Mouse (Mus musculus) heart, adult 8-10 months (tissue): ENCODE data around the gene Acp5. TPM values are rescaled to one million over a fixed set of nuclear protein-coding genes. Genes with fewer than 3 reads are reported as not detected.

Experiments
- DNase-seq: peaks from one replicate; pipeline ENCODE4 v3.0.0; 2022; ENCODE audit warnings: low spot score
- microRNA-seq: library from miRNA; unstranded; fragments of <30 nt; microRNA quantifications from one replicate; pipeline ENCODE4 v1.2.0, GENCODE M21; 2022
- total RNA-seq, 4 experiments: library from RNA; stranded (reverse); gene quantifications; 2 replicates each; pipeline ENCODE4 v1.2.4; 2022

Gene Acp5
- total RNA-seq, 4 experiments from 2014 or later = 0.98 to 1.6 (median 1.2) TPM

DNA sequence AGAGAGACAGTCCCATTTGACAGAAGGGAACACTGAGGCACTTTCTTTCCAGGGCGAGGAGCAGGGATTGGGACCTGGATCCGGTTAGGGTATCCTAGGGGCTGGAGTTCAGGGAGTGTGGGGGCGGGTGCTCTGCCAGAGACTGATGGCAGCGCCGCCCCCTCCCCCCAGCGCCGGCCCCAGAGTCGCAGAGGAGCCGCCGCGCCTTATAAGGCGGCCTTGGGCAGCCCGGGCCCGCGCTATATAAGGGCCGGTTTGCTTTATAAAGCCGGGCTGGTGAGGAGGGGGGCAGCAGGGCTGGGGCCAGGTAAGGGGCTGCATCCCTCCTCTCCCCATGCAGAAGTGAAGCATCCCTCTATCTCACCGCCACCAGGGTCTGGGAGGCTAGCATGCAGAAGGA lies 35.6 kb downstream of the Acp5 start:
- no peak for DNase-seq

DNA sequence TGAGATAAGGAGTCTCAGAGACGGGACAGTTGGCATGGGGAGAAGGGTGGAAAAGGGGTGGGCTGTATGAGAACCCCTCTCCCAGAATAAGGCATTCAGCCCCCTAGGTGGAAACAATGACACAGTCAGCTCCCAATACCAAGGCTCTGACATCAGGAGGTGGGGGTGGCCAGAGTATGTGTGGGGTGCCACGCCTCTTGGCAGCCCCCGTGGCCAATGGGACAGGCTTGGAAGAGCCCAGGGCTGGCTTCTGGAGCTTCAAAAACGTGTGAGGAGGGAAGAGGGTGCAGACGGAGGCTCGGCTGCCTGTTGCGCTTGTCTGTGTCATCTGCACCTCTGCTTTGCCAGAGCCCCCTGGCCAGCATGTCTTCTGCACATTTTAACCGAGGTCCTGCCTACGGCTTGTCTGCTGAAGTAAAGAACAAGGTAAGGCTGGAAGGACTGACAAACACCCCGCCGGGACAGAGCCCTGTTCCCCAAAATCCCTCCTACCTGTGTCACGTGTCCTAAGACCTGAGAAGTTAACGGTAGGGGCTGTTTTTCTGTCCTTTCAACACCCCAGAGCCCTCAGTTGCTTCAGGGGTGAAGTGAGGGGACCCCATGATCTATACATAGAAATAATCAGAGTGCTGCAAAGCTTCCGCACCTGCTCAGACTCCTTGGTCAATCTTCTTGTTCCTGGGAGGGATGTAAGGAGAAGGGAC lies 36.4 kb downstream of the Acp5 start, which contains the start of gene Cnn1:
Gene Cnn1, plus strand, starts transcription at position 224 of the 704 bp plus-strand sequence.
- no peak for DNase-seq

DNA sequence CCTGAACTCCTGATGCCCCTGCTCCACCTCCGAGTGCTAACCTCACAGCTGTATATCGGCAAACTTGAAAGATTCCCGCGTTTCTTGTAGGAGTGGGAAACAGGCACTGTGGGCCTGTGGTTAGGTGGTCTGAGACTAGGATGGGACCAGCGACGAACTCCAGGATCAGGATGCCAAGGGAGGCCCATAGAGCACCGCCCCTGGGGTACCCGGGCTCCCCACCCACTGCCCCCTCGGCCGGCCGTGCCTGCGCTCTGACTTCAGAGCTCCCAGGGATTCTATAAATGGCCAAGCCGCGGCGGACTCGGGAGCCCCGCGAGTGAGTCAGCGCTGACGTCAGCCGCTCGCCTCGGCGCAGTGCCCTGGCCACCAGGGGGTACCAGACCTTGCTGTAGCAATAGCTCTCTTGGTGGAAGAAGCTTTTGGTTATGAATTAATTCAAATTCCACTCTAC lies 39.6 kb downstream of the Acp5 start:
- peak; percentile 82 for DNase-seq

DNA sequence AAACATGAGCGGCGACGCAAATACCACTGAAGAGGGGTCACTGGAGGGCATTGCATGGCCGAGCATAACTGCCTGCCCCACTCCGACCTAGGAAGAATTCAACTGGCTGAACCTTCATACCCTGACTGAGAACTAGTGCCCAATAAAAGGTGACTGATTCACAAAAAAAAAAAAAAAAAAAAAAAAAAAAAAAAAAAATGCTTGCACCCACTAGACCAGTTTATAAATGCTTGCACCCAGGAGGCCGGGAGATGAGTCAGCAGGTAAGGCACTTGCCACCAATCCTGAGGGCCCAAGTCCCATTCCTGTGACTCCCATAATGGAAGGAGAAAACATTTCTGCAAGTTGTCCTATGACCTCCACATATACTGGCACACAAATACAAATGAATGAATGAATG lies 42.8 kb downstream of the Acp5 start:
- no peak for DNase-seq

DNA sequence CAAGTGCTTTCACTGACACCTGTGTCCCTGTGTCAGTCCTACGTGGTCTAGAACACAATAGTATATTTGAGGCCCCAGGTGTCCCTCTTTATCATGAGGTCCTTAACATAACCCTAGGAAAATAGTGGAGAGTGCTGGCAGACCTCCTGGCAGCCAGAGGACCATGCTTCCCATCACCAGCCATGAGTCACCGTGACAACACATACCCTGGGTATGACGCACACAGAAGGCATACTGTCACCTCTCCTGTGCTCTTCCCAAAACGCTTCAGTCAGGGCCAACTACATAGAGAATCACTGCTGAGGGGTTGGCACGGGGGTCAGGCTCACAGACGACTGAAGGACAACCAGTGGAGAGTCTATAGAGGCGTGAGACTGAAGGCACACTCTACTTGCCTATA lies 45.5 kb downstream of the Acp5 start:
- DNase-seq = no peak

DNA sequence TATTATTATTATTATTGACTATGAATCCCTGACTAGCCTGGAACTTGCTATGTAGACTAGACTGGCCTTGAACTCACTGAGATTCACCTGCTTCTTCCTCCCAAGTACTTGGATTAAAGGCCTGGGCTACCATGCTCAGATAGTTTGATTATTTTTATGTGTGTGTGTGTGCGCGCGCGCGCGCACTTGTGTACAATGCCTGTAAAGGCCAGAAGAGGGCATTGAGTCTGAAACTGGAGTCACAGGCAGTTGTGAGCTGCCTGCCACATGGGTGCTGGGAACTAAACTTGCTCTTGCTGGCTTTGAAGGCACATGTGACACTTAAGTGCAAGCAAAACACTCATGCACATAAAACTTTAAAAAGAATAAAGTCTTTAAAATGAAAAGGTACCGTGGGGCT lies 46.2 kb downstream of the Acp5 start:
- no peak for DNase-seq

DNA sequence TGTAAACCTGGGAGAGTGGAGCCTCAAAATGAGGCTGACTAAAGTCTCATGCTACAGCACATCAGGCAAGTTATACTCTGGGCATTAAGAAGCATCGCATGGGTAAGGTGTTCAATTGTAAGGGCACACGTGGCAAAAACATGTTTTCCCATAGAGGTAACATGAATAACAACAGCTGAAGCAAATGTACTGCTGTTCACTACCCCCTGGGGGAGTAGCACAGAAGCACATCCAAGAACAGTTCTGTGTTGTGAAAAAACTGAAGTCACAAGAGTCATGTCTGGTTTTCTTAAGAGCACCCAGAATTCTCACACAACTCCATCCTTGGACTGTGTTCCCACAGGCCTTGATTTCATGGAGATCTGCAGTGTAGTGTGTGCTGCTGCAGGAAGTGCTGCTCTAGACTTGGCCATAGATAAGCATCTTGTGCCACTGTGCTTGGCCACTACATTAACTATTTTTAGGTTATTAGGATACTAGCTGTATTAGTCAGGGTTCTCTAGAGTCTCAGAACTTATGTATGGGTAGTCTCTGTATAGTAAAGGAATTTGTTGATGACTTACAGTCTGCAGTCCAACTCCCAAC lies 48.4 kb downstream of the Acp5 start:
- DNase-seq = no peak

DNA sequence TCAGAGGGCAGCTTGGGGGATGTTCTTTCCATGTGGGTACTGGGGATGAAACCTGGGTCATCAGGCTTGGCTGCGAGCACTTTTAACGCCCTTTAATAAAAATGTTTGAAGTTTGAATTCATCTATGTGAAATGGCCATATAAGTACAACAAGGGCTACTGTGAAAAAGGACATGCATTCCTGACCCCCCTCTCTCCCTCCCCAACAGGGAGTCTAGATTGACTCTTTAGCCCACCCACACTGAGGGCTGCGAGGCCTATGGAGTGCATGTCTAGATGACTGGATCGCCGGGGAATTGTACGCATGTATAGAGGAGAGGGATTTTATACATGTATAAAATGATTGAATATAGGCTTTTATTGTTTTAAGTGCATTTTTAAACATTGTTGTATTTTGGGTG lies 49.5 kb downstream of the Acp5 start:
- DNase-seq = no peak

DNA sequence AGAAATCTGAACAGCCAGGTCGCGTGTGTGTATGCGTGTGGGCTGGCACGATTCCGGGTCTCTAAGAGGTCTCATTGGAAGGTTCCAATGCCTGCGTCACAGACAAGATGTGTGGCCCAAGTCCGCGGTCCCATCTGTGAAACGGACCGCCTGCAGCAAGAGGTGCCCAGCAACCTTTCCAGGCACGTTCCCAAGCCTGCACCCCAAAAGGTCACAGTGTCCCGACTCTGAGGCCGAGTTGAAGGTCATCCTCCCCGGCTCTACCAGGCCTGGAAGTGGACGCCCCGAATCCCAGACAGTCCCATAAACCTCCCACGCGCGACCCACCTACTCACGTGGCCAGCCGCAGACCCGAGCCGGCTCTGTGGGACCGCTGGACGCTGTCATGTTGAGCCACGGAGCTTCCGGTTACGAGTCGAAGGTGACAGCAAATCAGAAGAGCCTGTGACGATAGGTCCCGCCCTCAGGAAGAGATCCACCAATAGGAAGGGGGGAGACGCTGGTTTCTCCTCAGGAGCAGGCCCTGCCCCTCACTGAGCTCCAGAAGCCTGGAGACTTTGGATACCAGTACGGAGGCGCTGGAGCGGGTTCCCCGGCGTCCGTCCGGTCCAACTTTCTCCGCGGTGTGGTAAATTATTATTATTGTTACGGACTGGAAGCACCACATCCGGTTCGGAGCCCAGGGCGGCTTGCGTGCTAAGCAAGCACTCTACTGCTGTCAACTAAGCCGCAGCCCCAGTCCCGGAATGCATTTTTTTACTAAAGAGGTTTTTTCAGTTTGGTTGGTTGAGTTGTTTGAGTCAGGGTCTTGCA lies 50.3 kb downstream of the Acp5 start, which contains the start of gene Ecsit:
Gene Ecsit, minus strand, starts transcription at position 417 of the 813 bp plus-strand sequence.
- peak; percentile 96 for DNase-seq

DNA sequence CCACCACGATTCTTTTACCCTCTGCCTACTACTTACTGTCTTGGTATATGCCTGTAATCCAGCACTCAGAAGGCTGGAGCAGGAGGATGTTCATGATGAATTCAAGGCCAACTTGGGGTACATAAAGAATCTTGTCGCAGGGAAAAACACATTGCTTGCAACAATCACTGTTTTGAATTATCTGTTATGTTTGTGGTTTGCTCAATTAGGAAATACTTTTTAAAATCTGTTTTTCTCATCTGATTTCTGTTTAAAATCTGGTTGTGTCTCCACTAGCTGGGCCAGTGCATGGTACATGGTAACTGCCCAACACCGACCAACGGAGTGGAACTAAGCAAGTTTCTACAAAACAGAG lies 50.9 kb downstream of the Acp5 start:
- DNase-seq = no peak

Small RNA genes lying within 50 kb of the gene (microRNA-seq; reads per million reads assigned to microRNA genes)
- not detected for gene Mir7084

Other genes starting within 250 kb of the Acp5 start
- 10 to 100 TPM; 13.2 to 16.4 (median 15.4) TPM for gene Rab3d, start 217.5 kb downstream of the Acp5 start, total RNA-seq
- gene Ccdc159, start 208.2 kb downstream of the Acp5 start, total RNA-seq = 1 to 10 TPM; 4.9 to 7.4 (median 5.6) TPM
- gene Tmem205, start 208.2 kb downstream of the Acp5 start, total RNA-seq = 10 to 100 TPM; 80.1 to 91.4 (median 86.9) TPM
- gene Plppr2, start 198.7 kb downstream of the Acp5 start, total RNA-seq = 1 to 10 TPM; 2.1 to 3.8 (median 3.2) TPM
- 1 to 10 TPM; 8.5 to 8.9 (median 8.7) TPM for gene Swsap1, start 180.0 kb downstream of the Acp5 start, total RNA-seq
- 1 to 10 TPM; 1.6 to 2.9 (median 2.3) TPM for gene Epor, start 172.2 kb downstream of the Acp5 start, total RNA-seq
- 1 to 10 TPM; 4.1 to 5.9 (median 4.3) TPM for gene Rgl3, start 146.3 kb downstream of the Acp5 start, total RNA-seq
- not detected for gene Ccdc151, start 133.1 kb downstream of the Acp5 start, total RNA-seq
- 10 to 100 TPM; 61.9 to 67.3 (median 65.5) TPM for gene Prkcsh, start 132.9 kb downstream of the Acp5 start, total RNA-seq
- under 1 TPM; 0.08 to 0.25 (median 0.11) TPM for gene Elavl3, start 83.7 kb downstream of the Acp5 start, total RNA-seq
- under 1 TPM in 1 of 4 experiments, not detected in 3; 0.66 TPM for gene Gm49318, start 64.5 kb downstream of the Acp5 start, total RNA-seq
- 1 to 10 TPM; 3.0 to 5.0 (median 4.7) TPM for gene Zfp653, start 64.3 kb downstream of the Acp5 start, total RNA-seq
- gene Ecsit, start 50.3 kb downstream of the Acp5 start, total RNA-seq = 100 to 1,000 TPM; 101 to 109 (median 106) TPM
- gene Cnn1, start 36.5 kb downstream of the Acp5 start, total RNA-seq = 1 to 10 TPM; 3.4 to 8.7 (median 6.1) TPM
- gene Elof1, start 18.5 kb downstream of the Acp5 start, total RNA-seq = 10 to 100 TPM; 34.9 to 42.6 (median 39.3) TPM
- gene Pigyl, start 21.1 kb upstream of the Acp5 start, total RNA-seq = 10 to 100 TPM; 48.6 to 53.6 (median 50.1) TPM
- gene Zfp872, start 52.4 kb upstream of the Acp5 start, total RNA-seq = under 1 TPM in 3 of 4 experiments, not detected in 1; 0.09 to 0.16 (median 0.16) TPM
- gene Zfp809, start 90.0 kb upstream of the Acp5 start, total RNA-seq = 10 to 100 TPM; 23.0 to 29.1 (median 28.4) TPM
- under 1 TPM; 0.08 to 0.49 (median 0.22) TPM for gene Zfp599, start 124.2 kb upstream of the Acp5 start, total RNA-seq
- gene Zfp810, start 171.9 kb upstream of the Acp5 start, total RNA-seq = 1 to 10 TPM; 4.5 to 8.9 (median 6.3) TPM